Mouse (Mus musculus) limb, embryonic 13.5 days (tissue): ENCODE data around the gene Gm5926. TPM values are rescaled to one million over a fixed set of nuclear protein-coding genes. Genes with fewer than 3 reads are reported as not detected.
"Not testable (repeated sequence)": the region's sequence is repeated elsewhere in the genome, so short reads cannot be mapped to it uniquely, and the experiment has no call there.

ENCODE experiments used
- ATAC-seq: fragments of 200-750 bp; cut with Nextera tagmentation; 2 replicates; pipeline ENCODE4 v1.8.0; 2017; ENCODE audit warnings: low read depth, moderate number of reproducible peaks, moderate TSS enrichment; ENCODE audit not compliant: low FRiP score
- H3K27ac ChIP-seq: fragments of 300-500 bp; sonication (generic); 2 replicates; pipeline ENCODE4 v1.5.1; 2015; ENCODE audit warnings: inconsistent platforms, mild to moderate bottlenecking, moderate library complexity
- H3K27me3 ChIP-seq: fragments of 300-500 bp; sonication (generic); 2 replicates; pipeline ENCODE4 v1.6.1; 2015; ENCODE audit warnings: mild to moderate bottlenecking, inconsistent platforms
- H3K36me3 ChIP-seq: fragments of 300-500 bp; sonication (generic); 2 replicates; pipeline ENCODE4 v1.6.1; 2015; ENCODE audit warnings: inconsistent platforms, mild to moderate bottlenecking, moderate library complexity
- H3K4me1 ChIP-seq: fragments of 300-500 bp; sonication (generic); 2 replicates; pipeline ENCODE4 v1.6.1; 2015; ENCODE audit warnings: inconsistent platforms
- H3K4me2 ChIP-seq: fragments of 300-500 bp; sonication (generic); replicated peaks from 2 replicates; pipeline ENCODE4 v1.6.1; 2015; ENCODE audit warnings: inconsistent platforms, mild to moderate bottlenecking, moderate library complexity
- H3K4me3 ChIP-seq: fragments of 300-500 bp; sonication (generic); 2 replicates; pipeline ENCODE4 v1.5.1; 2015; ENCODE audit warnings: moderate library complexity, mild to moderate bottlenecking, inconsistent platforms
- H3K9ac ChIP-seq: fragments of 300-500 bp; sonication (generic); 2 replicates; pipeline ENCODE4 v1.6.1; 2015; ENCODE audit warnings: mild to moderate bottlenecking, inconsistent platforms
- H3K9me3 ChIP-seq: fragments of 300-500 bp; sonication (generic); 2 replicates; pipeline ENCODE4 v1.6.1; 2016; ENCODE audit warnings: inconsistent platforms
- WGBS: fragments of 180-500 bp; shearing (Covaris S2); methylation state at CpG from one replicate; pipeline ENCODE4 v1.1.7; 2015; 5-methylcytosine and 5-hydroxymethylcytosine counted together
- polyA plus RNA-seq: library from polyadenylated mRNA; unstranded; fragments of >200 nt; fragmentation: Nextera tagmentation; extraction: Ambion mirVana; gene quantifications from 2 replicates; pipeline ENCODE4 v1.2.1, GENCODE M21; 2015

Gm5926 gene
- polyA plus RNA-seq, result not detected in 2 replicates

GRCm38 (mm10) chrX:32650416-32650815 is at the start of gene Gm5926:
TSS of gene Gm5926 (plus strand) at chrX:32650716.
- no CpG with 5 or more reads among the region's 1 CpGs for WGBS
- H3K4me1 ChIP-seq, H3K9me3 ChIP-seq, H3K4me3 ChIP-seq, ATAC-seq, H3K27ac ChIP-seq, H3K4me2 ChIP-seq, H3K9ac ChIP-seq, H3K27me3 ChIP-seq, H3K36me3 ChIP-seq: not testable (repeated sequence)

- WGBS, result 88% methylated on average over 1 of the region's 2 CpGs
- not testable (repeated sequence) for ATAC-seq, H3K36me3 ChIP-seq, H3K4me2 ChIP-seq, H3K27ac ChIP-seq, H3K27me3 ChIP-seq, H3K4me1 ChIP-seq, H3K4me3 ChIP-seq, H3K9ac ChIP-seq
- peaks cover 16% of the 10 kb centered on the region; the same call in 1 of the 2 replicates for H3K9me3 ChIP-seq
Observed at GRCm38 (mm10) chrX:32601008-32601407, 49.5 kb upstream of the Gm5926 start.

- 75% methylated on average over 3 of the region's 3 CpGs for WGBS
- not testable (repeated sequence) for ATAC-seq, H3K36me3 ChIP-seq, H3K9ac ChIP-seq, H3K27me3 ChIP-seq, H3K4me1 ChIP-seq, H3K27ac ChIP-seq, H3K4me2 ChIP-seq, H3K4me3 ChIP-seq
- H3K9me3 ChIP-seq, result peaks cover 16% of the 10 kb centered on the region; the same call in 1 of the 2 replicates
Observed at GRCm38 (mm10) chrX:32601425-32601824, 49.1 kb upstream of the Gm5926 start.

Other genes with a start within 250 kb of the Gm5926 start
- not detected in 2 replicates for gene Btbd35f1, start 90.7 kb upstream of the Gm5926 start, polyA plus RNA-seq
- not detected in 2 replicates for gene Btbd35f21, start 75.4 kb downstream of the Gm5926 start, polyA plus RNA-seq
- gene Btbd35f30, start 243.9 kb downstream of the Gm5926 start, polyA plus RNA-seq, result not detected in 2 replicates